Mouse (Mus musculus): ENCODE data around the gene Ctsa.
A peak's percentile ranks its signal among the peaks of the same experiment; 100 is the strongest.

Ctsa gene

GRCm38 (mm10) chr2:164832748-164833301 is at the start of gene Ctsa:
Gene Ctsa (plus strand): TSS chr2:164832873.
- peak; percentile 89 for DNase-seq

- peak; percentile 48 for DNase-seq
Observed at GRCm38 (mm10) chr2:164783926-164784581, 48.6 kb upstream of the Ctsa start.

- no peak for DNase-seq
Observed at GRCm38 (mm10) chr2:164784869-164785420, 47.7 kb upstream of the Ctsa start.

GRCm38 (mm10) chr2:164785481-164786387 is 46.9 kb upstream of the Ctsa start, which contains the start of gene Snx21:
Gene Snx21 (plus strand): TSS chr2:164785823.
- DNase-seq: peak; percentile 93

GRCm38 (mm10) chr2:164786388-164786885 is 46.2 kb upstream of the Ctsa start:
- peak; percentile 51 for DNase-seq

- no peak for DNase-seq
Observed at GRCm38 (mm10) chr2:164787032-164787431, 45.6 kb upstream of the Ctsa start.

GRCm38 (mm10) chr2:164787779-164788178 is 44.9 kb upstream of the Ctsa start:
- peak; percentile 41 for DNase-seq

- no peak for DNase-seq
Observed at GRCm38 (mm10) chr2:164788411-164788810, 44.3 kb upstream of the Ctsa start.

GRCm38 (mm10) chr2:164790451-164790850 is 42.2 kb upstream of the Ctsa start:
- no peak for DNase-seq

- no peak for DNase-seq
Observed at GRCm38 (mm10) chr2:164791841-164792261, 40.8 kb upstream of the Ctsa start.

- DNase-seq: no peak
Observed at GRCm38 (mm10) chr2:164792400-164793190, 40.1 kb upstream of the Ctsa start.

GRCm38 (mm10) chr2:164793236-164793635 is 39.4 kb upstream of the Ctsa start:
- peak; percentile 74 for DNase-seq

- peak; percentile 40 for DNase-seq
Observed at GRCm38 (mm10) chr2:164793772-164794171, 38.9 kb upstream of the Ctsa start.

GRCm38 (mm10) chr2:164794293-164794692 is 38.4 kb upstream of the Ctsa start:
- DNase-seq: peak; percentile 93

- no peak for DNase-seq
Observed at GRCm38 (mm10) chr2:164795868-164796267, 36.8 kb upstream of the Ctsa start.

GRCm38 (mm10) chr2:164798554-164798953 is 34.1 kb upstream of the Ctsa start:
- DNase-seq: peak; percentile 35

- no peak for DNase-seq
Observed at GRCm38 (mm10) chr2:164800252-164801004, 32.2 kb upstream of the Ctsa start.

- DNase-seq: no peak
Observed at GRCm38 (mm10) chr2:164803201-164803920, 29.3 kb upstream of the Ctsa start.

- no peak for DNase-seq
Observed at GRCm38 (mm10) chr2:164803921-164804313, 28.8 kb upstream of the Ctsa start.

- peak; percentile 100 for DNase-seq
Observed at GRCm38 (mm10) chr2:164804533-164805331, 27.9 kb upstream of the Ctsa start, which contains the start of the genes Acot8 and Zswim3. Gene Acot8 (minus strand): TSS chr2:164804882. Gene Zswim3 (plus strand): TSS chr2:164805098.

All from retina, postnatal 1 day (tissue).